Mouse (Mus musculus) limb, embryonic 13.5 days (tissue): ENCODE data around the gene Gpld1. TPM values are rescaled to one million over a fixed set of nuclear protein-coding genes. Genes with fewer than 3 reads are reported as not detected.
A peak's percentile ranks its signal among the peaks of the same experiment; 100 is the strongest.

ENCODE experiments used
- ATAC-seq: fragments of 200-750 bp; cut with Nextera tagmentation; 2 replicates; pipeline ENCODE4 v1.8.0; 2017; ENCODE audit warnings: low read depth, moderate number of reproducible peaks, moderate TSS enrichment; ENCODE audit not compliant: low FRiP score
- H3K27ac ChIP-seq: fragments of 300-500 bp; sonication (generic); 2 replicates; pipeline ENCODE4 v1.5.1; 2015; ENCODE audit warnings: inconsistent platforms, mild to moderate bottlenecking, moderate library complexity
- H3K27me3 ChIP-seq: fragments of 300-500 bp; sonication (generic); 2 replicates; pipeline ENCODE4 v1.6.1; 2015; ENCODE audit warnings: mild to moderate bottlenecking, inconsistent platforms
- H3K36me3 ChIP-seq: fragments of 300-500 bp; sonication (generic); 2 replicates; pipeline ENCODE4 v1.6.1; 2015; ENCODE audit warnings: inconsistent platforms, mild to moderate bottlenecking, moderate library complexity
- H3K4me1 ChIP-seq: fragments of 300-500 bp; sonication (generic); 2 replicates; pipeline ENCODE4 v1.6.1; 2015; ENCODE audit warnings: inconsistent platforms
- H3K4me2 ChIP-seq: fragments of 300-500 bp; sonication (generic); replicated peaks from 2 replicates; pipeline ENCODE4 v1.6.1; 2015; ENCODE audit warnings: inconsistent platforms, mild to moderate bottlenecking, moderate library complexity
- H3K4me3 ChIP-seq: fragments of 300-500 bp; sonication (generic); 2 replicates; pipeline ENCODE4 v1.5.1; 2015; ENCODE audit warnings: moderate library complexity, mild to moderate bottlenecking, inconsistent platforms
- H3K9ac ChIP-seq: fragments of 300-500 bp; sonication (generic); 2 replicates; pipeline ENCODE4 v1.6.1; 2015; ENCODE audit warnings: mild to moderate bottlenecking, inconsistent platforms
- H3K9me3 ChIP-seq: fragments of 300-500 bp; sonication (generic); 2 replicates; pipeline ENCODE4 v1.6.1; 2016; ENCODE audit warnings: inconsistent platforms
- WGBS: fragments of 180-500 bp; shearing (Covaris S2); methylation state at CpG from one replicate; pipeline ENCODE4 v1.1.7; 2015; 5-methylcytosine and 5-hydroxymethylcytosine counted together
- polyA plus RNA-seq: library from polyadenylated mRNA; unstranded; fragments of >200 nt; fragmentation: Nextera tagmentation; extraction: Ambion mirVana; gene quantifications from 2 replicates; pipeline ENCODE4 v1.2.1, GENCODE M21; 2015

Gpld1 gene
- polyA plus RNA-seq, 1 experiment from 2014 or later, result 0.88 TPM

DNA sequence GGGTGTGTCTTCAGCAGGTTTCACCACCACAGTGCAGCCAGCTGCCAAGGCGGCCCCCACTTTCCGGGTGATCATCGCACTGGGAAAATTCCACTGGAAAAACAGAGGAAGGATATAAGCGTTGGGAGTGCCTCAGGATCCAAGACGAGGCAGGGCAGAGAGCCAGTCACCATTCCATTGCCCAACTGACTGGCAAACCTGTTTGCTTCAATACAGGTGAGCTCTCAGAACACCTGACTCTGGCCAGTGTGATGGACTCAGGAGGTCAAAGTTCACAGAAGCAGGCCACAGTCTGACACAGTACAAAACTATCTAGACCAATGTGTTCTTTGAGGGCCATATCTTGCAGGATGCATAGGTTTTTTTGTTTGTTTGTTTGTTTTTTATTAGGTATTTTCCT lies 19.0 kb upstream of the Gpld1 start:
- Histone ChIP-seq H3K4me2 (no peak overlapping the region), H3K36me3 (peaks cover 36% of the 10 kb centered on the region), H3K27me3 (no peaks in the 10 kb centered on the region), H3K4me1 (no peaks in the 10 kb centered on the region), H3K27ac (no peak overlapping the region), H3K9me3 (no peaks in the 10 kb centered on the region), H3K4me3 (no peak overlapping the region), H3K9ac (no peak overlapping the region)
- WGBS, result 92% methylated on average over 5 of the region's 5 CpGs
- ATAC-seq, result no peak

DNA sequence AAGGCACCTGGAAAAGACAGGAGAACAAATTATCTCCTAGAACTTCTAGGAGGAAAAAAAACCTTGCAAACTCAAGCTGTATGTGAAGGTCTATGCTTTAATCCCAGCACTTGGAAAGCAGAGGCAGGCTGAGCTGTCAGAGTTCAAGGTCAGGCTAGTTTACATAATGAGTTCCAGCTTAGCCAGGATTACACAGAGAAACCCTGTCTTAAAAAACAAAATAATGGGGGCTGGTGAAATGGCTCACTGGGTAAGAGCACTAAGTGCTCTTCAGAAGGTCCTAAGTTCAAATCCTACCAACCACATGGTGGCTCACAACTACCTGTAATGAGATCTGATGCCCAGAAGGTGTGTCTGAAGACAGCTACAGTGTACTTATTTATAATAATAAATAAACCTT lies 12.4 kb upstream of the Gpld1 start:
- H3K9ac ChIP-seq, result no peak overlapping the region
- H3K4me3 ChIP-seq, result no peak overlapping the region
- no peak overlapping the region for H3K27ac ChIP-seq
- H3K9me3 ChIP-seq, result no peaks in the 10 kb centered on the region
- no peaks in the 10 kb centered on the region for H3K4me1 ChIP-seq
- ATAC-seq, result no peak
- H3K36me3 ChIP-seq, result peaks cover 2% of the 10 kb centered on the region
- H3K27me3 ChIP-seq, result no peaks in the 10 kb centered on the region
- H3K4me2 ChIP-seq, result no peak overlapping the region

DNA sequence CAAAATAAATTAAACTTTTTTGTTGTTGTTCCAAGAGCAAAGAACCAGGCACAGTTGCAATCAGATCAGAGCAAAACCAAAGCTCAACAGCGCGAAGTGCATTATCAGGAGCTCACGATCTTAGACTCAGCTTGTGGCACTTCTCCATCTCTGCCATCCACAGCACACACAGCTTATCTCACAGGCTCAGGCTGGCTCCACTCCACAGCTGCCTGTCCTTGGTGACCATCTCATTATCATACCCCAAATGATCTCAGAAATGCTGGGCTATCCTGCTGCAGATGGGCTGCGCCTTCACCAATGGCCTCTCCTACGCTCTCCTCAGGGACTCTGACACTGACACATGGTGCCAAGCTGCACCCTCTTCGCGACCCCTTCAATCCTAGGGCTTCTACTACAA lies 9.8 kb upstream of the Gpld1 start:
- no peak overlapping the region for H3K9ac ChIP-seq
- WGBS, result 94% methylated on average over 7 of the region's 7 CpGs
- no peak overlapping the region for H3K4me2 ChIP-seq

DNA sequence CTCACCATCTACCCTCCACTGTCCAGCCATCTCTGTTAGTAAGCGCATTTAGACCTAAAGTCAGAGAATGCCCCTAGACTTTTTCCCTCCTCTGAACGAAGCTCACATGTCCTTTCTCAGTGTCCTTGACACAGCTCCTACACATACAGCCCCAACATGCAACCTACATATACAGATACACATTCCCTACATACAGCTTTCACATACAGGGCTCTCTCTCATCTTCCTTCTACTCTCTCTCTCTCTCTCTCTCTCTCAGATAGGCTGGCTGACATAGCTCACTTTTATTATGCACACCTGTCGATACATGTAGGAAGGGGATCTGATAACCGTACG lies 6.2 kb upstream of the Gpld1 start:
- Histone ChIP-seq H3K27me3 (no peaks in the 10 kb centered on the region), H3K9me3 (no peaks in the 10 kb centered on the region), H3K4me2 (peak overlapping the region; percentile 80), H3K27ac (no peak overlapping the region), H3K9ac (peak overlapping the region; percentile 91), H3K4me1 (peaks cover 5% of the 10 kb centered on the region), H3K4me3 (peak overlapping the region; percentile 90), H3K36me3 (no peaks in the 10 kb centered on the region)
- no peak; the same call in 1 of the 2 replicates for ATAC-seq
- WGBS, result 50% methylated on average over 5 of the region's 5 CpGs

More for the DNA sequence above, 9.8 kb upstream of the Gpld1 start:
- peaks cover 5% of the 10 kb centered on the region for H3K4me1 ChIP-seq
- H3K27ac ChIP-seq, result no peak overlapping the region
- no peak overlapping the region for H3K4me3 ChIP-seq
- no peak for ATAC-seq
- H3K9me3 ChIP-seq, result no peaks in the 10 kb centered on the region
- H3K27me3 ChIP-seq, result no peaks in the 10 kb centered on the region
- no peaks in the 10 kb centered on the region for H3K36me3 ChIP-seq

DNA sequence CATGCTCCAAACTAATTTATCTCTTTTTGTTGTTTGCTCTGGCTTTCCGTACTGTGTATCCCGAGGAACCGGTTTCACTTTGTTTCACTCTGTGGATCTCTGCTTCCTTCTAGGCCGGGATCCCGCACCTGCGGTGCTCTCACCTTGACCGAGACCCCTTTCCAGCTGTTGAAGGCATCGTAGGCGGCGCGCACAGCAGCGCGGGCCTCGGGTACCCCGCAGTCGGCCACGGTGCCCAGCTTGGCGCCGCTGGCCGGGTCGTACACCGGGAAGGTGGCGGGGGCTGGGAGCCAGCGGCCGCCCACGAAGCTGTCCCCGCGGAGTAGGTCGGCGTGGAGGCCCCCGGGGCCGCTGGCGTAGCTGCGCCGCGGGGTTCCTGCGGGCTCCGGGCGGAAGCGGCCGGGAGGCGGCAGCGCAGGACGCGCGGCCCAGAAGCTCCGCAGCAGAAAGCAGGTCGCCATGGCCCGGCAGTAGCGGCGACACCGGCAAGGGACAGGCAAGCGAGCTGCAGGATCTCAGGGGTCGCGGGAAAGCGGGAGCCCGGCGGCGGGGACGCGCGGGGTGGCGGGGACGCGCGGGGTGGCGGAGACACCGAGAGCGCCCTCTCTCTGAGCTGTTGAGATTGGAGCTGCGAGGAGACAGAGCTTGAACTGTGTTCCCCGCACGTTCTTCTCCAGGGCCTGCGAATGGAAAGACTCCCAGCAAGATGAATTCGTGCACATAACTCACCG lies 5.7 kb upstream of the Gpld1 start, which contains the start of gene Aldh5a1:
Gene Aldh5a1 (minus strand): TSS at position 554 of the 731 bp plus-strand sequence.
- H3K4me1 ChIP-seq, result peaks cover 5% of the 10 kb centered on the region
- peak within 1 kb of the TSS; percentile 28; the same call in 1 of the 2 replicates for H3K27ac ChIP-seq
- H3K36me3 ChIP-seq, result no peaks in the 10 kb centered on the region
- H3K9me3 ChIP-seq, result no peaks in the 10 kb centered on the region
- peak within 1 kb of the TSS; percentile 91 for H3K9ac ChIP-seq
- no peaks in the 10 kb centered on the region for H3K27me3 ChIP-seq
- WGBS, result under 1% methylated on average over 75 of the region's 75 CpGs
- peak within 1 kb of the TSS; percentile 80 for H3K4me2 ChIP-seq
- ATAC-seq, result peak; percentile 84
- peak within 1 kb of the TSS; percentile 90 for H3K4me3 ChIP-seq

DNA sequence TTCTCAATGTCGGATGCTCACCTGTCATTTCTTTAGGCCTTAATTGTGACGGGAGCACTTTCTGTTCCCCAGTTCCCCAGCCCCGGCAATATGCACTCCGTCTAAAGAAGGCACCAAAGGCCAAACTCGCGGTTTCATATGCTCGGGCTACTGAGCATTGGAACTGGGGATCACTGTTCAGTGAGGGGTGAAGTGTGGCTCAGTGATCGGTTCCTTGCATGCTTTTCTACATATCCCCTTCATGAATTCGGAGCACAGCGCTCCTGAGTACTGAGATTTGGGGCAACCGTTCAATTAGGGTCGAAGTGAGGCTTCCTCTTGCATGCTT lies 5.1 kb upstream of the Gpld1 start:
- no peaks in the 10 kb centered on the region for H3K9me3 ChIP-seq
- H3K4me1 ChIP-seq, result peaks cover 5% of the 10 kb centered on the region
- no peaks in the 10 kb centered on the region for H3K27me3 ChIP-seq
- peak overlapping the region; percentile 91 for H3K9ac ChIP-seq
- H3K4me2 ChIP-seq, result peak overlapping the region; percentile 80
- H3K36me3 ChIP-seq, result no peaks in the 10 kb centered on the region
- peak overlapping the region; percentile 90 for H3K4me3 ChIP-seq
- H3K27ac ChIP-seq, result no peak overlapping the region
- ATAC-seq, result peak; percentile 44
- WGBS, result 20% methylated on average over 12 of the region's 12 CpGs

DNA sequence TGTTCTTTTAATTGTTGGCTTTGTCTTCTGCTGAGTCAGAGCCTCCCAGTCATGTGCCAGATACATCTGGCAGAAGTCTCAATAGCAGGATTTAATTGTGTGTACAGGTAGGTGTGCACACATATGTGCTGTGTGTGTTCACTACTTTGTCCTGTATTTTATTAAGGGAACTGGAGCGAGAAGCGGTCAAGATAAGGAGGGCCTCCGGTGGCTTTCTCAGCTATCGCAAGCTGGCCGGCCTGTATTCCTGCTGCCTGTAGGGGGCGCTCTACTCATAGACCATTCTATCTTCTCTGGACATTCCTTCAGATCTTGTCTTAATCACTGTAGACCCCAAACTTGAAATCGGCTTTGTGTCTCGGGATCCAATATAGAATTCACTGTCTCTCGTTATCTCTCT lies 4.3 kb upstream of the Gpld1 start:
- H3K9me3 ChIP-seq, result no peaks in the 10 kb centered on the region
- H3K4me2 ChIP-seq, result no peak overlapping the region
- H3K36me3 ChIP-seq, result no peaks in the 10 kb centered on the region
- H3K4me3 ChIP-seq, result no peak overlapping the region
- peaks cover 5% of the 10 kb centered on the region for H3K4me1 ChIP-seq
- H3K27ac ChIP-seq, result no peak overlapping the region
- H3K9ac ChIP-seq, result no peak overlapping the region
- 31% methylated on average over 9 of the region's 9 CpGs for WGBS
- no peaks in the 10 kb centered on the region for H3K27me3 ChIP-seq
- ATAC-seq, result no peak

DNA sequence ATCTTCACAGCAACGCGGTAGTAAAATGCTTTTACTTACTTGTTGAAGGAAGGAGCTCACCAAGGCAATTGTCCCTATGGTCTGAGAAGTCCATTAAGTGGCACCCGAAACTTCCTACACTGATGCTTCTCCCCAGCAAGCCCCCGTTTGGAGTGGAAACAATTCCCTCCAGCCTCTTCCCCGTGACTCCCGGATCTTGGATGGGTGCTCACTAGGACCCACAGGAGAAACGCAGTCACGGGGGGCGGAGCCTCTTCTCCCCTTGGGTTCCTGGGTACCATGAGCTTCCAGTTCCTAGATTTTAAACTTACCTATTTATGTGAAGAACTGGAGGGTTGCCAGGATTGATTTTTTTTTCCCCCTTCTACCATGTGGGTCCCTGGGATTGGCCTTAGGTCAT lies 3.5 kb upstream of the Gpld1 start:
- no peaks in the 10 kb centered on the region for H3K27me3 ChIP-seq
- H3K9ac ChIP-seq, result no peak overlapping the region
- H3K4me2 ChIP-seq, result no peak overlapping the region
- H3K9me3 ChIP-seq, result no peaks in the 10 kb centered on the region
- H3K36me3 ChIP-seq, result no peaks in the 10 kb centered on the region
- no peak overlapping the region for H3K4me3 ChIP-seq
- 86% methylated on average over 9 of the region's 9 CpGs for WGBS
- ATAC-seq, result no peak
- peaks cover 5% of the 10 kb centered on the region for H3K4me1 ChIP-seq
- H3K27ac ChIP-seq, result no peak overlapping the region

DNA sequence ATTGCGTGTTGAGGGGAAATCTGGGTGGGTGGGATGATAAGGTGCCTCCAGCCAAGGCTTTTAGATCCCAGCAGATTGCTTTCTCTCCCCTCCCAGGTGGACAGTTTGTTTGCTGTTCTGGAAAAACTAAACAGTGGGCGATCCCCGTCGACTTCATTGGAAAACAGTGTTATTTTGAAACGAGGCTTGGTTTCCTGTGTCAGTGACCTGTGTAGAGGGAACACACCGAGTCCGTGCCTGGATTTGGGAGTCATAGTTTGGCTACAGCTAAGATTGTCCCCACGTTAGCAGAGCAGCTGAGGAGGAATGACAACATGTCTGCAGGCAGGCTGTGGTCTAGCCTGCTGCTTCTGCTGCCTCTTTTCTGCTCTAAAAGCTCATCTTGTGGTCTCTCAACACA lies 351 bp downstream of the Gpld1 start:
- Histone ChIP-seq H3K9ac (no peak overlapping the region), H3K9me3 (no peaks in the 10 kb centered on the region), H3K4me2 (no peak overlapping the region), H3K27me3 (no peaks in the 10 kb centered on the region), H3K4me3 (no peak overlapping the region), H3K27ac (no peak overlapping the region), H3K36me3 (no peaks in the 10 kb centered on the region), H3K4me1 (0 out of 2 replicates have a peak, but pooled peaks cover 3% of the 10 kb centered on the region)
- ATAC-seq, result no peak
- 80% methylated on average over 8 of the region's 8 CpGs for WGBS

DNA sequence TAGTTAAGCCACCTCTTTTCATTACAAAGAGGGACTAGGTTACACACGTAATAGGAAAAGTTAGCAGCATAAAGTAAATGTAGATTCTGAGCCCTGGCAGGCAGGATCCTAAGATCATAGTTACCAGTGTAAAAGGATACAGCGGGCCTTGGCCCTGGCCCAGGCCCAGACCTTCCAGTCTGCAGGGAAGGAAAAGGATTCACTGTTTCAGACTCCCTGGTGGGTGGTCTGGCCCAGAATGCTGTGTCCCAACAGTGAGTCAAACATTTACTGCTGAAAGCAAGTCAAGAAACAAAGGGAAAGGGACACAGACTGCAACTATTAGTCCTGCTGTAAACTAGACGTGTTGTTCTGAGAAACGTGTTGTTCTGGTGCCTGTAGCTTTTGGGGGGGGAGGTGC lies 2.6 kb downstream of the Gpld1 start:
- Histone ChIP-seq H3K4me1 (0 out of 2 replicates have a peak, but pooled peaks cover 3% of the 10 kb centered on the region), H3K9ac (no peak overlapping the region), H3K4me3 (no peak overlapping the region), H3K9me3 (no peaks in the 10 kb centered on the region), H3K4me2 (no peak overlapping the region), H3K27me3 (no peaks in the 10 kb centered on the region), H3K36me3 (no peaks in the 10 kb centered on the region), H3K27ac (no peak overlapping the region)
- 20% methylated on average over 4 of the region's 4 CpGs for WGBS
- no peak for ATAC-seq

DNA sequence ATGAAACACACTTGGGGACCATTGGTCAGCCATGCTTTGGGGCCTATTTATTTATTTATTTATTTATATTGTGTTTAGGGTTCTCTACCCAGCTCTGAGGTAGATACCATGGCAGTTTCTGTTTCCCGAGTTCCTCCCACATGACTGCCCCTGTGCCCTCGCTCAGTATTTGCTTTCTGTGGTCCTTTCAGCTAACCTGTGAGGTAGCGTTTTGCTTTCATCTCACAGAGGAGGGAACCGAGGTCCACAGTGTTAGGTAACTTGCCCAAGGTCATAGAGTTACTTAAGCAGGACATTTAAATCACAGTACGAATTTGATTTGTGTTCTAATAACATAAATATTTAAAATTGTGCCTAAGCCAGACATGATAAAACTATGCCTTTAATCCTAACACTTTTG lies 4.2 kb downstream of the Gpld1 start:
- Histone ChIP-seq H3K4me1 (0 out of 2 replicates have a peak, but pooled peaks cover 3% of the 10 kb centered on the region), H3K27ac (no peak overlapping the region), H3K4me2 (no peak overlapping the region), H3K4me3 (no peak overlapping the region), H3K9ac (no peak overlapping the region), H3K27me3 (no peaks in the 10 kb centered on the region), H3K36me3 (no peaks in the 10 kb centered on the region), H3K9me3 (no peaks in the 10 kb centered on the region)
- ATAC-seq, result no peak
- WGBS, result 89% methylated on average over 5 of the region's 5 CpGs

DNA sequence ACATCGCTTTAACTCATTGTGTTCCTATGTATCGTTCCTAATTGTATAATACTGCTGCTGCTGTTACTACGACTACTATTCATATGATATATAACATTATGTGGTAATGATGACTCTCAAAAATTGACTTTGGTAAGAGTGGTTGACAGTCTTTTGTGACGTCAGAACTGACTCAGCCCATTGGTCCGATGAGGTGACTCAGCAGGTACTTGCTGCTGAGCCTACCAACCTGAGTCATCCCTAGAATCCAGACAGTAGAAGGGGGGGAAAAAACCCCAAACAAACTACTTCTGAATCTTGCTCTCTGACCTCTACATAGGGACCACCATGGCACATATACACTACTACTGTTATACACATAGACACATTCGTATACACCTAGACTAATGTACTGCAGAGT lies 5.9 kb downstream of the Gpld1 start:
- 93% methylated on average over 6 of the region's 6 CpGs for WGBS

DNA sequence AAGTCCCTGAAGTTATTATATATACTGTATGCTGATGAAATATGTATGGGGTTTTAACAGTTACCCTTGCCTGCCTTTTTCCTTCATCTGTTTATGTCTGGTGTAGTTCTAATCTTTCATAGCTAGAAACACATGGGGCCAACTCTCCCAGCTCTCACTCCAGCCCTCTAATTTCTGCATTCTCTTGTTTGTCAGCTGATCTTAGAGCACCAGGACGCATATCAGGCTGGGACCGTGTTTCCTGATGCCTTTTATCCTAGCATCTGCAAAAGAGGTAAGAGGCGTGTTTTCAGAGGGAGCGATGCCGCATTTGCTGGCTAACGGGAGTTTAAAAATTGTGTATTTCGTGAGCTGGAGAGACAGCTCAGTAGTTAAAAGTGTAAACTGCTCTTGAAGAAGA lies 9.7 kb downstream of the Gpld1 start:
- ATAC-seq, result no peak
- 67% methylated on average over 7 of the region's 7 CpGs for WGBS
- Histone ChIP-seq H3K4me3 (no peak overlapping the region), H3K36me3 (no peaks in the 10 kb centered on the region), H3K9me3 (no peaks in the 10 kb centered on the region), H3K27ac (no peak overlapping the region), H3K4me2 (no peak overlapping the region), H3K9ac (no peak overlapping the region), H3K4me1 (no peaks in the 10 kb centered on the region), H3K27me3 (peaks cover 14% of the 10 kb centered on the region)

More for the DNA sequence above, 5.9 kb downstream of the Gpld1 start:
- H3K27ac ChIP-seq, result no peak overlapping the region
- H3K4me2 ChIP-seq, result no peak overlapping the region
- H3K4me3 ChIP-seq, result no peak overlapping the region
- H3K27me3 ChIP-seq, result no peaks in the 10 kb centered on the region
- ATAC-seq, result no peak
- 0 out of 2 replicates have a peak, but pooled peaks cover 3% of the 10 kb centered on the region for H3K4me1 ChIP-seq
- H3K36me3 ChIP-seq, result no peaks in the 10 kb centered on the region
- H3K9me3 ChIP-seq, result no peaks in the 10 kb centered on the region
- no peak overlapping the region for H3K9ac ChIP-seq
